ENCODE assay signal across 8 mouse cellular contexts in the genomic region with DNA sequence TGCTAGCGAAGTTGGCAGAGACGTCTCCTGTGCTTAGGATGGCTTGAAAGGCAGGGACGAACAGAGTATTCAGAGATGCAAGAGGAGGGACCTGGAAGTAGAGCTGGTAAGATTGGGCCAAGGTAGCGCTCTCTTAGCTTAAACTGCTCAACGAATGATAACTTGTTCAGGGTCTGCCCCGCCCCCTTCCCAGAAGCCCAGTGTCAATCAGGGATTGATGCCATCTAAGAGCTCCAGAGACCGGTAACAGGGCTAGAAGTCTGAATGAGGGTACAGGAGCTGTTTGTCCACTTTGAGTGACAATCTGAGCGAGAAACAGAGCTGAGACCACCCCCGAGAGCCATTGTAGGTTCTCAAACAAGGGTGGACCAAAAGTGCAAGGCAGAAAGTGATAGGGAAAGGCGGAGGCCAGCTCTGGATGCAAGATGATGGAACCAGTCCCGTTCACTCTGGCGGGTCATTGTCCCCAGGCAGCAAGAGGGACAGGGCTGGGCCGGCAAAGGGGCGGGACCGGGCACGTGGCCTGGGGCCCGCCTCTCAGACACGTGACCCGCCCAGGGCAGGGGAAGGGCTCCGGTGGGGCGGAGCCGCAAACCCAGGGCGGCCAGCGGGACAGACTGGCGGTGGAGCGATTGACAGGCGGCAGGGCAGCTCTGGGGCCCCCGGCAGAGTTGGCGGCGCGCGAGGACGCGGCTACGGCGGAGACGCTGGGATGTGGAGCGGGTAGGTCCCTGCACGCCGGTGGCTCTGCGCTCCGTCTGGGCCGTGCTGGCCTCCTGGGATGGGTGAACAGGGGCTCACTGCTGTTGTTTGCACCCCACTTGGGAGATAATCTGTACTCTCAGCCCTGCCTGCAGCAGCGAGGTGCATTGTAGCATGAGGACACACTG. TPM values are rescaled to one million over a fixed set of nuclear protein-coding genes. Genes with fewer than 3 reads are reported as not detected.
A peak's percentile ranks its signal among the peaks of the same experiment; 100 is the strongest.
DNase-seq lines count a peak whose midpoint lies in the region; ATAC-seq lines count a peak whose summit lies in the region.

No protein-coding gene starts in this region.

- no peaks in the 10 kb centered on the region; the same call in 1 of the 2 replicates for H3K27me3 ChIP-seq in forebrain, embryonic 11.5 days (ENCODE audit: control insufficient read depth, insufficient read depth, low read length)
- no peaks in the 10 kb centered on the region for H3K27me3 ChIP-seq in heart, embryonic 15.5 days
- H3K27me3 ChIP-seq in liver, embryonic 15.5 days, result no peaks in the 10 kb centered on the region
- no peaks in the 10 kb centered on the region for H3K27me3 ChIP-seq in stomach, embryonic 15.5 days (replicated peaks)

- peak; percentile 99 for ATAC-seq in forebrain, embryonic 11.5 days (replicated peaks; ENCODE audit: low FRiP score)
- ATAC-seq in heart, embryonic 15.5 days (replicated peaks; ENCODE audit: insufficient number of reproducible peaks, insufficient read depth, low FRiP score, low read depth), result peak; percentile 95
- ATAC-seq in liver, embryonic 15.5 days (ENCODE audit: insufficient read depth), result peak; percentile 79
- ATAC-seq in stomach, embryonic 15.5 days (ENCODE audit: insufficient read depth, low FRiP score, low read depth), result peak; percentile 93

- H3K4me2 ChIP-seq in forebrain, embryonic 11.5 days (ENCODE audit: low read depth, low read length, severe bottlenecking), result peak overlapping the region; percentile 76
- peak overlapping the region; percentile 90 for H3K4me2 ChIP-seq in heart, embryonic 15.5 days
- peak overlapping the region; percentile 97 for H3K4me2 ChIP-seq in liver, embryonic 15.5 days
- H3K4me2 ChIP-seq in stomach, embryonic 15.5 days, result peak overlapping the region; percentile 94

- peak; percentile 52 for DNase-seq in CD4-positive, CD25-positive, alpha-beta regulatory T cell, adult 2 months (ENCODE audit: low read depth, low spot score)
- peak; percentile 62 for DNase-seq in c-Kit-positive CD71-negative TER-119-negative erythroid progenitor cells, embryonic 14.5 days (ENCODE audit: low read depth)
- peak; percentile 94 for DNase-seq in forebrain, embryonic 11.5 days (ENCODE audit: low spot score)
- peak; percentile 92 to 96 for DNase-seq in kidney, postnatal 25 days
- DNase-seq in neural tube, embryonic 10.5 days (ENCODE audit: extremely low spot score, low spot score), result peak; percentile 91

- 5% methylated on average over 43 of the region's 44 CpGs for WGBS in forebrain, embryonic 11.5 days
- WGBS in heart, embryonic 15.5 days, result 6% methylated on average over 44 of the region's 44 CpGs
- 6% methylated on average over 44 of the region's 44 CpGs for WGBS in liver, embryonic 15.5 days (ENCODE audit: insufficient replicate concordance)
- WGBS in stomach, embryonic 15.5 days, result 7% methylated on average over 44 of the region's 44 CpGs

- peaks cover 4% of the 10 kb centered on the region for H3K4me1 ChIP-seq in forebrain, embryonic 11.5 days (replicated peaks; ENCODE audit: control insufficient read depth, insufficient read depth, low read length)
- peaks cover 56% of the 10 kb centered on the region for H3K4me1 ChIP-seq in heart, embryonic 15.5 days (replicated peaks)
- H3K4me1 ChIP-seq in liver, embryonic 15.5 days (replicated peaks), result peaks cover 85% of the 10 kb centered on the region
- H3K4me1 ChIP-seq in stomach, embryonic 15.5 days, result peaks cover 37% of the 10 kb centered on the region

- H3K9me3 ChIP-seq in forebrain, embryonic 11.5 days (ENCODE audit: control insufficient read depth, low read length), result no peaks in the 10 kb centered on the region
- H3K9me3 ChIP-seq in heart, embryonic 15.5 days (replicated peaks), result no peaks in the 10 kb centered on the region
- no peaks in the 10 kb centered on the region for H3K9me3 ChIP-seq in liver, embryonic 15.5 days (replicated peaks)
- no peaks in the 10 kb centered on the region for H3K9me3 ChIP-seq in stomach, embryonic 15.5 days

- no peak overlapping the region for H3K27ac ChIP-seq in forebrain, embryonic 11.5 days (ENCODE audit: low read depth, low read length)
- peak overlapping the region; percentile 73 for H3K27ac ChIP-seq in heart, embryonic 15.5 days
- H3K27ac ChIP-seq in liver, embryonic 15.5 days (replicated peaks), result peak overlapping the region; percentile 98
- H3K27ac ChIP-seq in stomach, embryonic 15.5 days, result peak overlapping the region; percentile 53; the same call in 1 of the 2 replicates

- H3K4me3 ChIP-seq in forebrain, embryonic 11.5 days (ENCODE audit: low read depth, low read length), result peak overlapping the region; percentile 45
- peak overlapping the region; percentile 62 for H3K4me3 ChIP-seq in heart, embryonic 15.5 days
- H3K4me3 ChIP-seq in liver, embryonic 15.5 days (replicated peaks), result peak overlapping the region; percentile 71
- peak overlapping the region; percentile 61 for H3K4me3 ChIP-seq in stomach, embryonic 15.5 days (replicated peaks)

- peak overlapping the region; percentile 71 for H3K9ac ChIP-seq in forebrain, embryonic 11.5 days (ENCODE audit: low read length)
- H3K9ac ChIP-seq in heart, embryonic 15.5 days, result peak overlapping the region; percentile 71
- peak overlapping the region; percentile 86 for H3K9ac ChIP-seq in liver, embryonic 15.5 days
- peak overlapping the region; percentile 40 for H3K9ac ChIP-seq in stomach, embryonic 15.5 days

- no peaks in the 10 kb centered on the region for H3K36me3 ChIP-seq in forebrain, embryonic 11.5 days (ENCODE audit: control insufficient read depth, insufficient read depth, low read length)
- no peaks in the 10 kb centered on the region for H3K36me3 ChIP-seq in heart, embryonic 15.5 days
- peaks cover 52% of the 10 kb centered on the region for H3K36me3 ChIP-seq in liver, embryonic 15.5 days (replicated peaks)
- H3K36me3 ChIP-seq in stomach, embryonic 15.5 days, result no peaks in the 10 kb centered on the region

RNA-seq across cellular contexts. Expression of a gene that starts 16.4 kb away (rescaled TPM):
- 34.5 and 35.1 TPM in 2 replicates for polyA plus RNA-seq in forebrain, embryonic 11.5 days (2014; fragmentation: Nextera tagmentation; extraction: Ambion mirVana)
- 21.8 and 30.0 TPM in 2 replicates for polyA plus RNA-seq in heart, embryonic 15.5 days (2015; fragmentation: Nextera tagmentation; extraction: Ambion mirVana)
- 245 and 277 TPM in 2 replicates for polyA plus RNA-seq in liver, embryonic 15.5 days (2015; fragmentation: Nextera tagmentation; extraction: Ambion mirVana)
- polyA plus RNA-seq in stomach, embryonic 15.5 days (2015; fragmentation: Nextera tagmentation; extraction: Ambion mirVana), result 29.8 and 40.7 TPM in 2 replicates

RNA-seq across cellular contexts. Expression of a gene that starts 16.4 kb away (rescaled TPM):
- polyA plus RNA-seq in forebrain, embryonic 11.5 days (2014; fragmentation: Nextera tagmentation; extraction: Ambion mirVana), result 0.92 and 1.5 TPM in 2 replicates
- polyA plus RNA-seq in heart, embryonic 15.5 days (2015; fragmentation: Nextera tagmentation; extraction: Ambion mirVana), result 0.19 and 0.25 TPM in 2 replicates
- polyA plus RNA-seq in liver, embryonic 15.5 days (2015; fragmentation: Nextera tagmentation; extraction: Ambion mirVana), result 0.09 and 0.12 TPM in 2 replicates
- polyA plus RNA-seq in stomach, embryonic 15.5 days (2015; fragmentation: Nextera tagmentation; extraction: Ambion mirVana), result 0.80 TPM in 2 replicates

RNA-seq across cellular contexts. Expression of a gene that starts 23.5 kb away (rescaled TPM):
- 5.9 and 6.1 TPM in 2 replicates for polyA plus RNA-seq in forebrain, embryonic 11.5 days (2014; fragmentation: Nextera tagmentation; extraction: Ambion mirVana)
- polyA plus RNA-seq in heart, embryonic 15.5 days (2015; fragmentation: Nextera tagmentation; extraction: Ambion mirVana), result 39.4 and 43.9 TPM in 2 replicates
- 7.6 and 8.9 TPM in 2 replicates for polyA plus RNA-seq in liver, embryonic 15.5 days (2015; fragmentation: Nextera tagmentation; extraction: Ambion mirVana)
- polyA plus RNA-seq in stomach, embryonic 15.5 days (2015; fragmentation: Nextera tagmentation; extraction: Ambion mirVana), result 17.2 and 17.6 TPM in 2 replicates

RNA-seq across cellular contexts. Expression of a gene that starts 37.5 kb away (rescaled TPM):
- 1,254 and 1,333 TPM in 2 replicates for polyA plus RNA-seq in forebrain, embryonic 11.5 days (2014; fragmentation: Nextera tagmentation; extraction: Ambion mirVana)
- 1,879 and 1,985 TPM in 2 replicates for polyA plus RNA-seq in heart, embryonic 15.5 days (2015; fragmentation: Nextera tagmentation; extraction: Ambion mirVana)
- 3,441 and 3,837 TPM in 2 replicates for polyA plus RNA-seq in liver, embryonic 15.5 days (2015; fragmentation: Nextera tagmentation; extraction: Ambion mirVana)
- 1,700 and 1,987 TPM in 2 replicates for polyA plus RNA-seq in stomach, embryonic 15.5 days (2015; fragmentation: Nextera tagmentation; extraction: Ambion mirVana)
